Comparison of ENCODE assay signal across 13 mouse cellular contexts in genomic region chr13:59480599-59481483, GRCm38 (mm10).
"Had no signal": no experiment of that assay in that cellular context is flagged by ENCODE, and none has a peak within 500 bp of the region (broad histone marks: within the 10 kb centered on the region; RNA-seq: fewer than 3 reads in every experiment).

No protein-coding gene starts in this region.

- H3K4me2 ChIP-seq: midbrain, embryonic 15.5 days; neural tube, embryonic 12.5 days had no signal

- H3K4me1 ChIP-seq: midbrain, embryonic 15.5 days; neural tube, embryonic 12.5 days had no signal

- H3K27ac ChIP-seq: limb, embryonic 10.5 days; midbrain, embryonic 15.5 days; neural tube, embryonic 12.5 days had no signal

- H3K9me3 ChIP-seq: limb, embryonic 10.5 days; midbrain, embryonic 15.5 days; neural tube, embryonic 12.5 days had no signal

- H3K9ac ChIP-seq: midbrain, embryonic 15.5 days; neural tube, embryonic 12.5 days had no signal

- DNase-seq: kidney, adult 8-10 months; kidney, postnatal 25 days; lung, adult 18-20 months; lung, postnatal 36 days; right cerebral cortex, postnatal 4 days; spleen, adult 18-20 months; thymus, adult 2 months; thymus, postnatal 25 days had no signal

- H3K4me3 ChIP-seq: limb, embryonic 10.5 days; midbrain, embryonic 15.5 days; neural tube, embryonic 12.5 days had no signal

- ATAC-seq: intestine, postnatal 0 days; lung, postnatal 0 days; midbrain, embryonic 15.5 days had no signal

- H3K27me3 ChIP-seq: midbrain, embryonic 15.5 days; neural tube, embryonic 12.5 days had no signal
